Mouse (Mus musculus) induced T-regulatory cell, adult 2 months (primary cell): ENCODE data around the gene Slc6a9.

Experiments used
- DNase-seq: peaks from one replicate; pipeline ENCODE4 v3.0.0-alpha.2; 2012; ENCODE audit warnings: low read depth

The Slc6a9 gene

GRCm38 (mm10) chr4:117878301-117878700 is 44.0 kb downstream of the Slc6a9 start:
- no peak for DNase-seq

GRCm38 (mm10) chr4:117878703-117879102 is 44.4 kb downstream of the Slc6a9 start:
- no peak for DNase-seq

DNA sequence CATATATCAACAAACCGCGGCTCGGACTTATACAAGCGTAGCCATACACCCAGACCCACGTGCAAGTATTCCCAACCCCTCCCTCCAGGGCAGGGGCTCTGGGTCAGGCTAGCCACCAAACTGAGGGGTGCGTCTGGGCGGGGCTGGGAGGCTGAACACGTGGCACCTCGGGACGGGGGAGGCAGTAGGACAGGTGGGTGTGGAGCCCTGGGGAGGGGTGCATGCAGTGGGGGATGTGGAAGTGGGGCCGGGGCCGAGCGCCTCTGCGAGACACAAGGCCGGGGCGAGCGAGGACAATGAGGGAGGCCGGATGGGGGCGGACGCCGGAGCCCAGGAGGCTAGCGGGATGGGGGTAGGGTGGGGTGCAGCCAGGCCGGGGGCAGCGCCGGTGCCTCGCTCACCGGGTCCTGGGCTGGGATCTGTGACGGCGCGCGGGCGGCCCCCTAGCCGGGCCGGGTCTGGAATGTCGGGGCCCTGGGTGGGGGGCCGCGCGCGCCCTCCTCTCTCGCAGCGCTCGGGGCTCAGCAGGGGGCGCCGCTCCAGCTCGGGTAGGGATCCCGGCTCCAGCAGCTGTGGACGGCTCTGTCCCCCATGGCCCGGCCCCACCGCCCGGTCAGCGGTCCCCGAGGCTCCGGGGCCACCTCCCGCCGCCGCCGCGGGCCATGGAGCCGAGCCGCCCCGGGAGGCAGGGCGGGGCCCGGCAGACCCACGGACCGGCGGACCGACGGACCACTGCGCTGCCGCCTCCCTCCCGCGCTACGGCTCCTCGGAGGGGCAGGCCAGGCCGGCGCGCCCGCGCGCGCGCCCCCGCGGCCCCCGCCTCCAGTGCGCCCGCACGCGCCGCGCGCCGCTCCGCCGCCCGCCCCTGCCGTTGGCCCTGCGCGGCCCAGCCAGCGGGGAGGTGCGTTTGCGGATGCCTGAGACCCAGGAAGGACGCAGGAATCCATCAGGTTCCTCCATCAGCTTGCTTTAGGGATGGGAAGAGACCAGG is 48.7 kb downstream of the Slc6a9 start, which contains the start of gene B4galt2:
TSS of gene B4galt2 (minus strand) at position 787 of the 991 bp plus-strand sequence.
- peak; percentile 20 for DNase-seq

- no peak for DNase-seq
Measured at GRCm38 (mm10) chr4:117884146-117884545, 49.8 kb downstream of the Slc6a9 start.

DNA sequence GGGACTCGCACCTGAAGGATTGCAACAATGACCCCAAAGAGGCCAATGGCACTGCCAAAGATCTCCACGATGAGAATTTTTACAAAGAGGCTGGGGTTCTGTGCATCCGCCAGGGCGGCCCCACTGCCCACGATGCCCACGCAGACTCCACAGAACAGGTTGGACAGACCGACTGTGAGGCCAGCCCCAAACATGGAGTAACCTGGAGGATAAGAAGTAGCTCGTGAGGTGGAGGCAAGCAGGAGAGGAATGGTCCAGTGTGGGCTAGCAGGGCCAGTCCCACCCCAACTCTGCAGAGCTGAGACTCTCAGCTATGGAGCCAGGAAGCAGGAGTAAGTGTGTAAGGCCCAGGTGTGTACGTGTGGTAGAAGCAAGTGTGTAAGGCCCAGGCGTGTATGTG is 50.8 kb downstream of the Slc6a9 start:
- no peak for DNase-seq

GRCm38 (mm10) chr4:117885994-117886393 is 51.7 kb downstream of the Slc6a9 start:
- no peak for DNase-seq

- no peak for DNase-seq
Measured at GRCm38 (mm10) chr4:117886644-117887043, 52.3 kb downstream of the Slc6a9 start.

DNA sequence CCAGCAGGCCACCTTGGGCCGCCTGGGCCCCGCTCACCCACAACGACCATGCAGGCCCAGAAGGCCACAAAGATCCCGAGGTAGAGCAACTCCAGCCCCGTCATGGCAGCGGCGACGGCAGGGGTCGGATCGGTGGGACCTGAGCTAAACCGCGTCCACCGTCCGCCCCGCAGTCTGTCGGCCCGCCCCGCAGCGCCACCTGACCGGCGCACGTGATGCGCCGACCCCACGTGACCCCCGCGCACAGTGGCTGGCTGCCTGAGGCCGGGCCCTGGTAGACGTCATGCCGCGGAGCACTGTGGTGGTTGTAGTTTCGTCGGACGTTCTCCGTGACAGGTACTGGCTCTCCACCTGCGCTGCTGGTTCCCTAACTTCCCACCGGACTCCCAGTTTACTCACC is 52.8 kb downstream of the Slc6a9 start, which contains the start of gene Atp6v0b:
TSS of gene Atp6v0b (minus strand) at position 201 of the 400 bp plus-strand sequence.
- peak; percentile 92 for DNase-seq

- DNase-seq, result no peak
Measured at GRCm38 (mm10) chr4:117887920-117888319, 53.6 kb downstream of the Slc6a9 start.

DNA sequence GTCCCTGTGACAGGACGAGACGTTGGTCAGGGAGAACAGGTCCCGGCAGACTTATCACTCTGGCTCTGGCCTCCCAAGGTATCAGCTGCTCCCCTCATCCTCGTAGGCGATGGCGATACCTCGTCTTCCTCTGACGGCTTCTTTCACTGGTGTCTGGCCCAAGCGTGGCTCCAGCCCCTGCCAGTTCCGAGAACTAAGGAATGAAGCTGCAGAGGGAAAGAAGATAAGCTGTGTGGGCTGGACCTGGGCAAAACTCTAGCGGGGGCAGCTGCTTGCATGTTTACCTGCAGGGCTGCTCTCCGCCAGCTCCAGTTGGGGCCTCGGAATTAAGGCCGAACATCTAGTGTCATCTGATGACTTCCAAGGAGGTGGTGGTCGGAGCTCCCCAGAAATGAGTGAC is 55.2 kb downstream of the Slc6a9 start:
- DNase-seq, result no peak

DNA sequence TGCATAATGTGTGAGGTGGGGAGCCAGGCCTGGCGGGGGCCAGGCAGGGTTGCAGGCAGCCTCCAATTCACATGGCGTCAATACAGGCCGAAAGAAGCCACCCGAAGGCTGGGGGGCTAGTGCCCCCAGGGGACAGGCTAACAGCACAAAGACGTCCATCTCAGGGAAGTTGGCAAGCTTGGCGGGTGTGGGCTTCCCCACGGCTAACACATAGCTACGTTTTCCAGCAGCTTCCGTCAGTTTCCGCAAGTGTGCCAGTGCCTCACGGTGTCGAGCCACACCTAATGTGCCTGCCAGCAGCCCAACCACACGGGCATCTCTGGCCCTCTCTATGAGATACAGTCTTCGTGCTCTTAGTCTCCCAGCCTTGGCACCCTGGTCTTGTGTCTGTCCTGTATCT is 55.7 kb downstream of the Slc6a9 start:
- no peak for DNase-seq

DNA sequence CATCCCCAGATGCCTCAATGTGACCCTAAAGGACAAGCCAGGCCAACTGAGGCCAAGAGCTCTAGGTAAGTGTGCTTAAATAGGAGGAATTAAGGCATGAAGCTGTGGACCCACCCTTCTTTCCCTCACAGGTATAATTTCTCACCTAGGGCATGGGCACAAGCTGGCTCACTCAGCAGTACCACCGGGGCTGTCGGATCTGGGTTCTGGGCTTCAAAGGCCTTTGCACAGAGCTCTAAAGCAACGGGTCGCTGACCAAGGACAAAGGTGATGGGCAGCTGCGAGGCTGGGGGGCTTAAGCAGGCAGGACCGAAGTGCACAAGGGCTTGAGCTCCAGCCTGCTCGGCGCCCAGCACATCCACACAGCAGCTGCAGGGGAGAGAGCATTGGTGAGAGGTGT is 56.4 kb downstream of the Slc6a9 start:
- no peak for DNase-seq

GRCm38 (mm10) chr4:117891738-117892161 is 57.4 kb downstream of the Slc6a9 start, which contains the start of gene Dph2:
Gene Dph2, minus strand, starts transcription at chr4:117892032.
- DNase-seq, result peak; percentile 92

DNA sequence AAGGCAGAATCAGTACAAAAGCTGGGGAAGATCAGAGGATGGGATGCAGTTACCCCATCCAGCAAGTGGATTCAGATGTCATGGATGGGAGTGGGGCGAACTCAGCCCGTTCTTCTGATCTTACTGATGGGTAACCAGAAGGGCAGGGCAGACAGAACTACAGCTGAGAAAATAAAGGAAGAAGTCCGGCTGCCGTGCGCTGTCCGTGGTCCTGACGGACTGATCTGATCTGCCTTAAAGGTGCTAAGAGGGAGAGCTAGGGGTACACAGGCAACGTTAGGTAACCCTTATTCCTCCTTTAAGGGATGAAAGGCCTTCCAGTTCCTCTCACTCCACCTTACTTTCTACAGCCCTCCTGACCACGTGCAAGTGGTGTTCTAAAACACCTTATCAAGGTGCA is 59.1 kb downstream of the Slc6a9 start:
- peak; percentile 72 for DNase-seq

- DNase-seq, result no peak
Measured at GRCm38 (mm10) chr4:117894601-117895000, 60.3 kb downstream of the Slc6a9 start.

DNA sequence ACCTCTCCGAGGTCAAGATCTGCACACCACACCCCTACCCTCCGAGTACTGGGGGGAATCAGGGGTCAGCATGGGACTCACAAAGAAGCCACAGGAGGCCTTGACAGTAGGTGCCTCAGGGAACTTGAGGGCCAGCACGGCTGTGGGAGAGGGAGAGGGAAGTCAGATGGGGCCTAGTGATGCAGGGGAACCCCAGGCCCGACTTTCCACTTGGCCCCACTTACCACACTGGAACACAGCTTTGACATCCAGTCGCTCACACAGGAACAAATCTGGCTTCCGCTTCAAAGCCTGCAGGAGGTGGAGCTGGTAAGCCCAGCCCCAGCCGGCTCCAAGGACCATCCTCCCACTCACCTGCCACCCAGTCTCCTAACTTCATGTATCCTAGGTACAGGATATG is 61.0 kb downstream of the Slc6a9 start:
- no peak for DNase-seq

- DNase-seq, result no peak
Measured at GRCm38 (mm10) chr4:117896031-117896430, 61.7 kb downstream of the Slc6a9 start.

- no peak for DNase-seq
Measured at GRCm38 (mm10) chr4:117898111-117898510, 63.8 kb downstream of the Slc6a9 start.

- DNase-seq, result no peak
Measured at GRCm38 (mm10) chr4:117904094-117904493, 69.8 kb downstream of the Slc6a9 start.

DNA sequence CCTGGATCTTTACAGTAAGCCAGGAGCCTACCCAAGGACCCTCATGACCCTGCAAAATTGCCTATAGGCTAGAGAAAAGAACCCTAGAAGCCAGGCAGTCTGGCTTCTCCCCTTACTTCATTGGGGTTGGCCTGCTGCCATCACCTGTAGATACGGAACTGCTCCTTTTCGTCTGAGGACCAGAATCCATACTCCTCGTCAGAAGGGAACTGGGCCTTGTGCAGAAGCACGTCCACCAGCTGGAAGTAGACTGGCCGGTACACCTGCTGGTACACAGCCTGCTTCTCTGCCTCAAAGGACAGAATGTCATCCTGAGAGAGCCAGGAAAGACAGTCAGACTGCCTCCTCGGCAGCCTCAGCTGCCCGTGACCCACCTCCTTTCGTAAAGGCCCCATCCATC is 70.5 kb downstream of the Slc6a9 start:
- DNase-seq, result no peak

GRCm38 (mm10) chr4:117906196-117906595 is 71.9 kb downstream of the Slc6a9 start:
- DNase-seq, result no peak

- DNase-seq, result no peak
Measured at GRCm38 (mm10) chr4:117908834-117909453, 74.6 kb downstream of the Slc6a9 start.

DNA sequence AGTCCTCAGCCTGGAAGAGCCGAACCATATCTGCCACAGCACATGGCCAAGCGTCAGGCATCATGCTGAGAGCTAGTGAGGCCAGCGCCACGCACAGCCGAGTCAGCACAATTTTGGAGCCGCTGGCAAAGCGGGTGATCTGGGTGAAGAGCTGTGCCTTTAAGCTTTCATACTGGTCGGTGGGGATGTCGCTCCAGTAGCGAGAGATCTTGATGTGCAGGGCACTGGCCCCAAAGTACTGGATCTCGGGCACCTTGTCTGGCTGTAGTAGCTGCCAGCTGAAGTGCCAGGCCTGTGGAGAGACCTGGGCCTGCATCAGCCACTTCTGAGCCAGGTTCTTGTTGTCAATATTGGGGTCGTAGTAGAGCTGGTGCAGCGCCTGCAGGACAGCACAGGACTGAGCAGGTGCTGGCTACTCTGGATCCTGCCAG is 77.8 kb downstream of the Slc6a9 start:
- no peak for DNase-seq
